Mouse (Mus musculus) lung, adult 2 months (tissue): ENCODE results near the gene Gm9922.

Experiments
- CTCF ChIP-seq: fragments of 200-500 bp; IDR thresholded peaks from 2 replicates; pipeline ENCODE4 v1.5.1; 2011; ENCODE audit warnings: mild to moderate bottlenecking, low read length, control low read depth; ENCODE audit not compliant: insufficient read depth
- POLR2A ChIP-seq: fragments of 200-500 bp; IDR thresholded peaks from 2 replicates; pipeline ENCODE4 v1.6.1; 2011; ENCODE audit warnings: low read depth, mild to moderate bottlenecking, control low read depth, low read length, borderline replicate concordance; ENCODE audit errors: extremely low read depth

- TF ChIP-seq CTCF (no peak), POLR2A (no peak)
These were observed 22.5 kb downstream of the Gm9922 start for GRCm38 (mm10) chr14:101707088-101707487.
